Mouse (Mus musculus) bone marrow, adult 2 months (tissue): ENCODE results near the gene Fmnl2.

Experiments used
- CTCF ChIP-seq: fragments of 200-500 bp; IDR thresholded peaks from 2 replicates; pipeline ENCODE4 v1.5.1; 2011; ENCODE audit warnings: low read length, control low read depth; ENCODE audit not compliant: control insufficient read depth, insufficient read depth
- POLR2A ChIP-seq: fragments of 200-500 bp; IDR thresholded peaks from 2 replicates; pipeline ENCODE4 v1.6.1; 2011; ENCODE audit warnings: low read depth, mild to moderate bottlenecking, control low read depth, low read length, borderline replicate concordance; ENCODE audit not compliant: control insufficient read depth

GRCm38 (mm10) chr2:52930106-52930868 is 72.6 kb downstream of the Fmnl2 start:
- no peak for TF ChIP-seq CTCF
- TF ChIP-seq POLR2A = no peak
